Mouse (Mus musculus): ENCODE measurements around the gene Prox1.

DNA sequence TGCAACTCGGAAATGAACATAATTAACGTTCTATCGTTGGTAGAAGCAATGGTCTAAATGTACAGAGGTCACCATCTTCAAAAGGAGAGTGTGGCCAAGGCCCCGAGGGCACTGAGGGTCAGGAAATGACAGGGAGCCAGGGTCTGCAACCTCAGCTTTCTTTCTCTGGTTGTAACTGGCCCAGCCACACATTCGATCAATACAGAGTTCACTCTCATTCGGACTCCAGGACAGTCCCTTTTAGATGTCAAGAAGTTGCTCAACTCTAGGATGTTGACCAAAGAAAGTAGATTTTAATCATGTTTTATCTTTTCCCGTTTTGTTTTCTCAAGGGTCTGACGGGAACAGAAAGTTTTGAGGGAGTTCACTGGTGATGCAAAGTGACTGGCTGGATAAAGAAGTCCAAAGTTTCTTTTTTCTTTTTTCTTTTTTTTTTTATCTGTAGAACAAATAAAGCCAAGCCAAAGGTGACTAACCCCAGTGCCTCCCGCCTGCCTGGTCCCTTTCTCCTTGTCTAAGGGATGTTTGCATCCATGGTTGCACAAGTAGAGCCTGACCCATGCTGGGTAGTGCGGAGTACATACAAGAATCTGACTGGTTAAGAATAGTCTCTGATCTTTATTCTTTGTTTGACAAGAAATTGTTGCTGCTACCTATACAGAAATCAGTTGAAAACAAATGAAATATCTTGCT, 34.0 kb upstream of the Prox1 start:
- TF ChIP-seq CTCF (IDR thresholded peaks at IDR 0.05; ENCODE audit: control insufficient read depth, insufficient read depth, insufficient read length) (no peak), MYOG (IDR thresholded peaks at IDR 0.05; ENCODE audit: control insufficient read depth, extremely low read depth, insufficient read length) (no peak), MAX (IDR thresholded peaks at IDR 0.05) (no peak), FOSL1 (IDR thresholded peaks at IDR 0.05; ENCODE audit: insufficient read depth, low read length, poor library complexity, severe bottlenecking) (no peak), USF1 (IDR thresholded peaks at IDR 0.05; ENCODE audit: low read depth) (no peak)

All from C2C12 (cell line).